Mouse (Mus musculus) midbrain, embryonic 12.5 days (tissue): ENCODE data around the gene Cfap206. TPM values are rescaled to one million over a fixed set of nuclear protein-coding genes. Genes with fewer than 3 reads are reported as not detected.

Experiments used
- ATAC-seq: fragments of 200-750 bp; cut with Nextera tagmentation; 2 replicates; pipeline ENCODE4 v1.8.0; 2017; ENCODE audit warnings: low read depth, moderate TSS enrichment, moderate library complexity; ENCODE audit not compliant: low FRiP score
- H3K27ac ChIP-seq: fragments of 300-500 bp; sonication (generic); replicated peaks from 2 replicates; pipeline ENCODE4 v1.5.1; 2016; ENCODE audit warnings: mild to moderate bottlenecking
- H3K27me3 ChIP-seq: fragments of 300-500 bp; sonication (generic); 2 replicates; pipeline ENCODE4 v1.6.1; 2016; ENCODE audit warnings: mild to moderate bottlenecking
- H3K36me3 ChIP-seq: fragments of 300-500 bp; sonication (generic); 2 replicates; pipeline ENCODE4 v1.6.1; 2016
- H3K4me1 ChIP-seq: fragments of 300-500 bp; sonication (generic); 2 replicates; pipeline ENCODE4 v1.6.1; 2016
- H3K4me2 ChIP-seq: fragments of 300-500 bp; sonication (generic); replicated peaks from 2 replicates; pipeline ENCODE4 v1.6.1; 2016; ENCODE audit warnings: mild to moderate bottlenecking, moderate library complexity
- H3K4me3 ChIP-seq: fragments of 300-500 bp; sonication (generic); 2 replicates; pipeline ENCODE4 v1.5.1; 2016; ENCODE audit warnings: mild to moderate bottlenecking
- H3K9ac ChIP-seq: fragments of 300-500 bp; sonication (generic); replicated peaks from 2 replicates; pipeline ENCODE4 v1.6.1; 2016; ENCODE audit warnings: mild to moderate bottlenecking, moderate library complexity
- H3K9me3 ChIP-seq: fragments of 300-500 bp; sonication (generic); 2 replicates; pipeline ENCODE4 v1.6.1; 2016; ENCODE audit warnings: mild to moderate bottlenecking
- WGBS: fragments of 180-500 bp; shearing (Covaris S2); methylation state at CpG from one replicate; pipeline ENCODE4 v1.1.7; 2016; 5-methylcytosine and 5-hydroxymethylcytosine counted together
- polyA plus RNA-seq: library from polyadenylated mRNA; unstranded; fragments of >200 nt; fragmentation: Nextera tagmentation; extraction: Ambion mirVana; gene quantifications from 2 replicates; pipeline ENCODE4 v1.2.1, GENCODE M21; 2016

Gene Cfap206
- polyA plus RNA-seq, 1 experiment from 2014 or later, result 1.1 TPM

DNA sequence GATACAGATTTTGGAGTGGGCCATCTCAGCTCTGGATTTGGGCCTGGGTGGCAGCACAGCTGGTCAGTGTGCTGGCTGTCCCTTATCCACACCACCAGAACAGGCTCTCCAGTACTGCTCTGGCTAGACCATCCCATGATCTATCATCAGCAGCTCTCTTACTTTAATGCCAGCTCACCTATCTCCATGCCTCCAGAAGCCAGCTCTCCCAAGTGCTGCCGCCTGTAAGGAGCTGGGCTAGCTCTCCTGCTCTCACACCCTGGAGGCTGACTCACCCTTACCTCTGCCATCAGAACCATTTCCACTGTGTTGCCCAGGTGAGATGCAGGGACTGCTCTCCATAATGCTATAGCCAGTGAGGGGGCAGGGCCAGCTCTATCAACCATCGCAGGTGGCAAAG is 68.5 kb downstream of the Cfap206 start:
- Histone ChIP-seq H3K27me3 (no peaks in the 10 kb centered on the region), H3K27ac (no peak overlapping the region), H3K4me2 (no peak overlapping the region), H3K4me1 (no peaks in the 10 kb centered on the region), H3K36me3 (peaks cover 85% of the 10 kb centered on the region), H3K4me3 (no peak overlapping the region), H3K9ac (no peak overlapping the region), H3K9me3 (no peaks in the 10 kb centered on the region)
- 89% methylated on average over 2 of the region's 2 CpGs for WGBS
- ATAC-seq, result no peak

DNA sequence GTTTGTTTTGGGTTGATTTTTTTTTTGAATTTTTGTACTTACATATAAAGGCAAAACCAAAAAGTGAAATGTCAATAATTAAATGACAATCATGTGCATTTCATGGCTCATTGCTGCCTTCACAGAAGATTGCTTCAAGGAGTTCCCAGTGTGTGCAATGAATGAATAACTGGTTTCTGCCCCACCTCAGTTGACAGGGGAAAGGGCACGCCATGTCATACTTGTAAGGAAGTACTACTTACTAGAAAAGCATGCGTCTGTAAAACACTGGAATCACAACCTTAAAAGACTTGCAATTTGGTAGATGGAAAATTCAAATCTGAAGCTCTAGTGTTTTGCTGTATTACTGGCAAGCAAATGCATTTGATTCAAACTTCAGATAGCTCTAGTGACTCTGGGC is 71.0 kb downstream of the Cfap206 start:
- no peaks in the 10 kb centered on the region for H3K4me1 ChIP-seq
- WGBS, result 95% methylated on average over 2 of the region's 2 CpGs
- no peak for ATAC-seq
- peaks cover 85% of the 10 kb centered on the region for H3K36me3 ChIP-seq
- no peak overlapping the region for H3K9ac ChIP-seq
- no peak overlapping the region for H3K4me2 ChIP-seq
- no peak overlapping the region for H3K4me3 ChIP-seq
- H3K27me3 ChIP-seq, result no peaks in the 10 kb centered on the region
- no peak overlapping the region for H3K27ac ChIP-seq
- no peaks in the 10 kb centered on the region for H3K9me3 ChIP-seq

DNA sequence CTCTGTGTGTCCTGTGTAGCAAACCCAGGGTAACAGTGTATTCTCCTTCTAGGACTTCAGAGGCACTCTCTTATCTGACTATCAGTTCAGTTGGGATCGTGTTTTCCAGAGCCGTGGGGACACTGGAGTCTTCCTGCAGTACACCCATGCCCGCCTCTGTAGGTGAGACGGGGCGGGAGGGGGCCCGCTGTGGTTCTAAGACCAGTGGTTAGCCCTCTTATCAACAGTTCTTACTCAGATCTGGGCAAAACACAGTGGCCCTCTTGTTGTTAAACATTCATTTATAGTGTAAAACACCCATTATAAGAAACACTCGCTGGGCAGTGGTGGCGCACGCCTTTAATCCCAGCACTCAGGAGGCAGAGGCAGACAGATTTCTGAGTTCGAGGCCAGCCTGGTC is 73.9 kb downstream of the Cfap206 start:
- no peak for ATAC-seq
- H3K4me2 ChIP-seq, result no peak overlapping the region
- H3K4me3 ChIP-seq, result no peak overlapping the region
- no peak overlapping the region for H3K9ac ChIP-seq
- WGBS, result 97% methylated on average over 10 of the region's 10 CpGs
- peaks cover 80% of the 10 kb centered on the region for H3K36me3 ChIP-seq
- H3K27me3 ChIP-seq, result no peaks in the 10 kb centered on the region
- H3K27ac ChIP-seq, result no peak overlapping the region
- no peaks in the 10 kb centered on the region for H3K9me3 ChIP-seq
- H3K4me1 ChIP-seq, result no peaks in the 10 kb centered on the region

DNA sequence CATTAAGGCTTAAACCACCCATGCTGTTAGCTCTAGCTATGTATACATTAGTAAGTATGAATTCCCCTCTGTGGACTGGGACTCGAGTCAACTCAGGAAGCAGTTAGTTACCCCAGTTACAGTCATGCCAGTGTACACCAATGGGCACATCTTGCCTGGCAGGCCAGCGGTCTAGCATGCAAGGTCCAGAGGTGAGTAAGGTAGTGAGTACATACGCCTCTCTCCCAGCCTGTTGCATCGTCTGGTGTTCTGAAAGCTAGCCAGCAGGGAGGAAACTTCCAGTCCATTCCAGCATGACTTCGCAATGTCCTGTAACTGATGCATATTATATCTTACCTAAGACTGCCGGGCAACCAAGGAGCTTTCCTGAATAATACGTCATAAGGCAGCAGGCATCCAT is 76.8 kb downstream of the Cfap206 start:
- Histone ChIP-seq H3K27me3 (no peaks in the 10 kb centered on the region), H3K27ac (no peak overlapping the region), H3K9me3 (no peaks in the 10 kb centered on the region), H3K4me3 (no peak overlapping the region), H3K4me2 (no peak overlapping the region), H3K4me1 (no peaks in the 10 kb centered on the region), H3K36me3 (peaks cover 59% of the 10 kb centered on the region), H3K9ac (no peak overlapping the region)
- no peak for ATAC-seq
- 91% methylated on average over 7 of the region's 7 CpGs for WGBS

DNA sequence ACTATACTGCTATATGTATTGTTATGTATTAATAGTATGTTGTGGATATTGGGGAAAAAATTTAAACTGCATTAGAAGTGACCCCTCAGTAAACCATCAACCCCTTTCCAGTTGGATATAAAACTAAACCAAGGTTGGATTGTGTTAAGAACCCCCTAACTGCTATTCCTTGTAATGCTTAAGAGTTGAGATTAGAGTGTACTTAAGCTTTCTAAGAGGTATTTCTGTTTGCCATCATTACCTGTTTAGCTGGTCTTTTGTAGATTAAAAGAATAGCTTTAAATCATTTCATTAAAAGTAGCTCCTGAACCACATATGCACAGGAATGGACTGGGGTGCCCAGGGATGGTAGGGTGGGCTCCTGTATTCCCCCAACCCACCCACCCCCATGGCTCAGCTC is 85.2 kb downstream of the Cfap206 start:
- Histone ChIP-seq H3K9me3 (no peaks in the 10 kb centered on the region), H3K36me3 (peaks cover 51% of the 10 kb centered on the region), H3K4me3 (no peak overlapping the region)

DNA sequence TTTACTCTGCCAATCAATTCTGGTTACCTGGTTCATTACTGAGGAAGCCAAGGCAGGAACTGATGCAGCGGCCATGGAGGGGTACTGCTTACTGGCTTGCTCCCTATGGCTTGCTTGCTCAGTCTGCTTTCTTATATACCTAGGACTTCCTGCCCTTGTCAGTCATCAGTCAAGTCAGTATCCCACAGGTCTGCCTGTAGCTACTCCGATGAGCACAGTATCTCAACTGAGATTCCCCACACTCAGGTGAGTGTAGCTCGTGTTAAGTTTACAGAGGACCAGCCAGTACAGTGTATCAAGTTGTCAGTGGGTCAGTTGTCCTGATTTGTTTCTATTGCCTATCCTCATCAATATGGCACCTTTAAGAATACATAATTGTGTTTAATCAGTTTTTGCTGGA is 89.3 kb downstream of the Cfap206 start:
- Histone ChIP-seq H3K4me2 (no peak overlapping the region), H3K27ac (no peak overlapping the region), H3K9me3 (no peaks in the 10 kb centered on the region), H3K27me3 (no peaks in the 10 kb centered on the region), H3K36me3 (peaks cover 32% of the 10 kb centered on the region), H3K9ac (no peak overlapping the region), H3K4me1 (no peaks in the 10 kb centered on the region), H3K4me3 (no peak overlapping the region)
- ATAC-seq, result no peak
- 97% methylated on average over 3 of the region's 3 CpGs for WGBS

More for the DNA sequence above, 85.2 kb downstream of the Cfap206 start:
- Histone ChIP-seq H3K27ac (no peak overlapping the region), H3K4me1 (no peaks in the 10 kb centered on the region), H3K27me3 (no peaks in the 10 kb centered on the region), H3K9ac (no peak overlapping the region), H3K4me2 (no peak overlapping the region)
- no peak for ATAC-seq

DNA sequence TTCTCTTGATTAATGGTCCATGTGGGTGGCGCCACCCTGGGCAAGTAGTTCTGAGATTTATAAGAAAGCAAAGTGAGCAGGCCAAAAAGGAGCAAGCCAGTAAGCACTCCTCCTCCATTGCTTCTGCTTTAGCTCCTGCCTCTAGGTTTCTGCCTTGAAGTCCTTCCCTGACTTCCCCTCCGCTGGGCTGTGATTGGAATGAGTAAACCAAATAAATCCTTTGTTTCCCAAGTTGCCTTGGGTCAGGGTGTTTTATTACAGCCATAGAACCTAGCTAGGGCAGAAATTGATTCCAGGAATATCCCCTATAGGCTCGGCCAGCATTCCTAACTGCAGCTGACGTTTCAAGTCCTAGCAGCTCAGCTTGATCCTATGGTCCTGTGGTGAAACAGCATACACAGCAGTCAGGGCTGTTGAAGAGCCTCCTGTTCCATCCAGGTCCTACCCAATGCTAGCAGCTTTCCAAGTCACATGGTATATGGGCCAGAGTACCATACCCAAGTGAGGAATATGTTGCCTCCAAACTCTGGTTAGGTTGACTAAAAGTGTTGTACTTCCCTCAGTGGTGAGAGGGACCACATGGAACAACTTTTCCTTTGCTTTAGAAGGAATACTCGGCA is 90.2 kb downstream of the Cfap206 start:
- Histone ChIP-seq H3K9ac (no peak overlapping the region), H3K9me3 (no peaks in the 10 kb centered on the region), H3K27me3 (no peaks in the 10 kb centered on the region), H3K4me3 (no peak overlapping the region), H3K4me1 (no peaks in the 10 kb centered on the region), H3K27ac (no peak overlapping the region), H3K36me3 (peaks cover 31% of the 10 kb centered on the region), H3K4me2 (no peak overlapping the region)
- WGBS, result 87% methylated on average over 5 of the region's 5 CpGs
- no peak for ATAC-seq

Other genes starting within 250 kb of the Cfap206 start
- 122 and 139 TPM in 2 replicates for gene Akirin2, start 179.3 kb downstream of the Cfap206 start, polyA plus RNA-seq
- gene Orc3, start 115.3 kb downstream of the Cfap206 start, polyA plus RNA-seq, result 110 and 114 TPM in 2 replicates
- gene Rars2, start 115.2 kb downstream of the Cfap206 start, polyA plus RNA-seq, result 72.9 and 76.7 TPM in 2 replicates
- 51.6 and 52.7 TPM in 2 replicates for gene Slc35a1, start 42.8 kb downstream of the Cfap206 start, polyA plus RNA-seq
- not detected in 2 replicates for gene Gm136, start 26.1 kb upstream of the Cfap206 start, polyA plus RNA-seq
- 43.0 and 43.9 TPM in 2 replicates for gene Smim8, start 48.2 kb upstream of the Cfap206 start, polyA plus RNA-seq
- gene Zfp292, start 152.8 kb upstream of the Cfap206 start, polyA plus RNA-seq, result 42.7 and 48.5 TPM in 2 replicates
- gene Cga, start 163.6 kb upstream of the Cfap206 start, polyA plus RNA-seq, result not detected in 2 replicates